Mouse (Mus musculus): Measurements from ENCODE around the gene Pgghg. TPM values are rescaled to one million over a fixed set of nuclear protein-coding genes. Genes with fewer than 3 reads are reported as not detected.
A peak's percentile ranks its signal among the peaks of the same experiment; 100 is the strongest.

The Pgghg gene
- total and polyA plus RNA-seq, 3 experiments = 3.0 to 7.2 TPM; not detected in 1

GRCm38 (mm10) chr7:140914031-140914690 lies 27.0 kb upstream of the Pgghg start:
- Histone ChIP-seq H3K27me3 (ENCODE audit: control insufficient read depth in 1 of 2, insufficient read depth in 2 of 2, low read length in 2 of 2) (peaks cover 0 to 5% of the 10 kb centered on the region in 2 experiments; a peak in 1 of 4 replicates), H3K79me2 (ENCODE audit: control insufficient read depth, insufficient read depth, low read length, poor library complexity) (no peaks in the 10 kb centered on the region), H3K9ac (ENCODE audit: control insufficient read depth, low read depth, low read length, poor library complexity, severe bottlenecking) (no peak overlapping the region), H3K4me3 (ENCODE audit: control insufficient read depth in 1 of 2, insufficient read depth in 1 of 2, low read depth in 2 of 2, low read length in 2 of 2) (no peak overlapping the region), H3K36me3 (ENCODE audit: control insufficient read depth in 1 of 2, insufficient read depth in 2 of 2, low read length in 2 of 2) (peaks cover 0 to 3% of the 10 kb centered on the region in 2 experiments; a peak in 1 of 4 replicates), H3K27ac (ENCODE audit: control insufficient read depth, low read depth, low read length) (no peak overlapping the region), H3K9me3 (replicated peaks; ENCODE audit: insufficient read depth, low read length) (no peaks in the 10 kb centered on the region), H3K4me1 (ENCODE audit: control insufficient read depth in 1 of 2, insufficient read depth in 2 of 2, low read length in 2 of 2) (peaks cover 0 to 7% of the 10 kb centered on the region in 2 experiments; a peak in 1 of 4 replicates)
- DNase-seq (ENCODE audit: low read depth, low spot score) = no peak
- TF ChIP-seq CHD1 (IDR thresholded peaks at IDR 0.05; ENCODE audit: low read depth, low read length) (no peak), MEF2A (IDR thresholded peaks at IDR 0.05; ENCODE audit: extremely low read depth, insufficient replicate concordance, low read depth, low read length, poor library complexity, severe bottlenecking) (no peak), CTCF (IDR thresholded peaks at IDR 0.05 in 2 of 3, conservative IDR thresholded peaks at IDR 0.05 in 1 of 3; ENCODE audit: control insufficient read depth in 1 of 3, insufficient read depth in 1 of 3, low read depth in 2 of 3, low read length in 3 of 3, poor library complexity in 1 of 3, severe bottlenecking in 1 of 3) (no peak), NRF1 (IDR thresholded peaks at IDR 0.05; ENCODE audit: insufficient read depth, low read depth, low read length, poor library complexity, severe bottlenecking) (no peak), USF1 (IDR thresholded peaks at IDR 0.05; ENCODE audit: low read depth, low read length) (no peak), ZKSCAN1 (IDR thresholded peaks at IDR 0.05; ENCODE audit: low read depth, low read length) (no peak), HCFC1 (IDR thresholded peaks at IDR 0.05; ENCODE audit: low read depth, low read length) (no peak)

- no peaks in the 10 kb centered on the region for H3K9me3 ChIP-seq (replicated peaks; ENCODE audit: insufficient read depth, low read length)
- H3K4me3 ChIP-seq (ENCODE audit: control insufficient read depth in 1 of 2, insufficient read depth in 1 of 2, low read depth in 2 of 2, low read length in 2 of 2) = no peak overlapping the region
- H3K9ac ChIP-seq (ENCODE audit: control insufficient read depth, low read depth, low read length, poor library complexity, severe bottlenecking) = no peak overlapping the region
- no peak overlapping the region for H3K27ac ChIP-seq (ENCODE audit: control insufficient read depth, low read depth, low read length)
- peaks cover 0 to 4% of the 10 kb centered on the region in 2 experiments; a peak in 2 of 4 replicates for H3K36me3 ChIP-seq (ENCODE audit: control insufficient read depth in 1 of 2, insufficient read depth in 2 of 2, low read length in 2 of 2)
- peaks cover 0 to 5% of the 10 kb centered on the region in 2 experiments; a peak in 3 of 4 replicates for H3K27me3 ChIP-seq (ENCODE audit: control insufficient read depth in 1 of 2, insufficient read depth in 2 of 2, low read length in 2 of 2)
- H3K4me1 ChIP-seq (ENCODE audit: control insufficient read depth in 1 of 2, insufficient read depth in 2 of 2, low read length in 2 of 2) = peaks cover 0 to 9% of the 10 kb centered on the region in 2 experiments; a peak in 1 of 4 replicates
- H3K79me2 ChIP-seq (ENCODE audit: control insufficient read depth, insufficient read depth, low read length, poor library complexity) = no peaks in the 10 kb centered on the region
- TF ChIP-seq TCF12 (IDR thresholded peaks at IDR 0.05; ENCODE audit: low read depth, low read length) (peak; percentile 48; the same call in 1 of the 2 replicates), EP300 (IDR thresholded peaks at IDR 0.05; ENCODE audit: low read depth in 1 of 2, low read length in 2 of 2) (peak in 1 of 2 experiments; percentile 11; a peak in 1 of 4 replicates), RCOR1 (IDR thresholded peaks at IDR 0.05; ENCODE audit: low read depth, low read length) (no peak), TAL1 (IDR thresholded peaks at IDR 0.05; ENCODE audit: low read length) (peak; percentile 10; the same call in 1 of the 2 replicates), MAZ (IDR thresholded peaks at IDR 0.05; ENCODE audit: low read depth, low read length) (no peak), GATA1 (IDR thresholded peaks at IDR 0.05; ENCODE audit: low read depth, low read length) (peak; percentile 57)
- no peak for DNase-seq (ENCODE audit: low read depth, low spot score)
These were observed 21.3 kb upstream of the Pgghg start for GRCm38 (mm10) chr7:140919911-140920310.

All from MEL (cell line).